Mouse (Mus musculus): ENCODE results near the gene Paxx.
A peak's percentile ranks its signal among the peaks of the same experiment; 100 is the strongest.

Gene Paxx

DNA sequence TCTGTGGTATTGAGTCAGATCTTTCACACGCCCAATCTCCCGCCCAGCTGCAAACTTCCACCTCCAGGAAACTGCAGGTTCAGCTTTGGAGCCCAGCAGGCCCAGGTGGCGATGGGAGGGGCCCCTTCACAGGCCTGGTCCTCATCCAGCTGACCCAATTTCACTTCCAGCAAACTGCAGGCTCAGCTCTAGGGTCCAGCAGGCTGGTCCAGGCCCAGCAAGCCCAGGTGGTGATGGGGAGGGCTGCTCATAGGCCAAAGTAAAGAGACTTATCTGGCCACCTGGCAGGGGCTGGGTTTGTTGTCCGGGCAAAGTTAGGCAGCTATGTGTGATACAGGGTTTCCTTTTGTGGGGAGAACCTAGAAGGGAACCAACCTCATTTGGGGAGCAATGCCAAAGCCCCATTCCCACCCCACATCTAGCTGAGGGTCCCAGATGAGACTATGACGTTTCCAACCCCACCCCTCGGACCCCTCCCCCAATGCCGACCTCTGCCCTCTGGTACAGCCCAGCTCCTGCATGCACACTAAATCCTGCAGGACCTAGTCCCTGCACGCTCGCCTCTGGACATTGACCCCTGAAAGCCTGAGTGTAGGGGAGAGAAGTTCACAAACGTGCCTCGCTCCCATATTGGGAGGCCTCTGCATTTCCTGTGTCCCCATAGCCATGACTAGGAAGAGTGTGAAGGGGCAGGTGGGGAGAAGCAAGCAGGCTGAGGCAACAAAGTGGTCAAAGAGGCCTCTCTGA lies 24.2 kb upstream of the Paxx start:
- ATAC-seq (ENCODE audit: insufficient number of reproducible peaks, low FRiP score, low TSS enrichment): peak; percentile 79

- ATAC-seq (ENCODE audit: insufficient number of reproducible peaks, low FRiP score, low TSS enrichment): no peak
Observed at GRCm38 (mm10) chr2:25482969-25483368, 22.1 kb upstream of the Paxx start.

DNA sequence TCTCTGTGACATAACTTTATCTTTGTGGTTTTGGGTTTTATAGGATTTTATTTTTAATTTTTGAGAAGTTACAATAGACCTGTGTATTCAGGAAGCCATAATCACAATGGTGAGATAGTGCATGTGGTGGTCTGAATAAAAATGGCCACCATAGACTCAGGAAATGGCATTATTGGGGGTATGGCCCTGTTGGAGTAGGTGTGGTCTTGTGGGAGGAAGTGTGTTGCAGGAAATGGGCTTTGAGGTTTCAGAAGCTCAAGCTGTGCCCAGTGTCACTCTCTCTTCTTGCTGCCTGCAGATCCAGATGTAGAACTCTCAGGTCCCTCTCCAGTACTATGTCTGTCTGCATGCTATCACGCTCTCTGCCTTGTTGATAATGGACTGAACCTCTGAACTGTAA lies 19.6 kb upstream of the Paxx start:
- ATAC-seq (ENCODE audit: insufficient number of reproducible peaks, low FRiP score, low TSS enrichment): no peak

- no peak for ATAC-seq (ENCODE audit: insufficient number of reproducible peaks, low FRiP score, low TSS enrichment)
Observed at GRCm38 (mm10) chr2:25479551-25480311, 18.8 kb upstream of the Paxx start.

DNA sequence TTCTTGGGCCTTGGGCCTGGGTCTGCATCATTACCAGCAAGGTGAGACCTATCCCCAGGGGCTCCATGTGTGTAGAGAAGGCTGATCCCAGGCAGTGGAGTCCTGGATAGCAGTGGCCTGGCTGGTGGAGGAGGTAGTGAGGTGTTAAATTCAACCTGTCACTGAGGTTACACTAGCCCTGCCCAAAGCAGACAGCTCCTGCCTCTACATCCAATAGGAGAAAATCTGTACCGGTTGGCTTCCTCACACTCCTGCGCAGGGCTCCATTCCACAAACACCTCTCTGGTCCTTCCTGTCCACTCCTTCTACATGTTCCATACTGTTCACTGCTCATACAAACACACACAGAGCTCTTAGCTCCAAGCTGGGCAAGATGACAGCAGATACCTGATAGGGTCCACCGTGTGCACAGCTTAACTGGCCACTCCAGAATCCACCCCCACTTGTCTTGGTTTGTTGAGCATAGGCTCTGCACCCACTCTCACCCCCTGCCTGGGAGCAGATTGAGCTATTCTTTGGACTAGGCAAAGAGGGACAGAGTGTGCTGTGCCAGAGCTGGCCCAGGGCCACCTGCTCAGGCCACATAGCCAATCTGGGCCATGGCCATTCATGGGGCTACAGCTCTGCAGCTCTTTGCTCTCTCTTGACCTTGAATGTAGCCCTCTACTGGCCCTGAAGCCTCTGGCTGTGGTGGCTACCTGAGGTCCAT lies 17.2 kb upstream of the Paxx start:
- peak; percentile 83 for ATAC-seq (ENCODE audit: insufficient number of reproducible peaks, low FRiP score, low TSS enrichment)

DNA sequence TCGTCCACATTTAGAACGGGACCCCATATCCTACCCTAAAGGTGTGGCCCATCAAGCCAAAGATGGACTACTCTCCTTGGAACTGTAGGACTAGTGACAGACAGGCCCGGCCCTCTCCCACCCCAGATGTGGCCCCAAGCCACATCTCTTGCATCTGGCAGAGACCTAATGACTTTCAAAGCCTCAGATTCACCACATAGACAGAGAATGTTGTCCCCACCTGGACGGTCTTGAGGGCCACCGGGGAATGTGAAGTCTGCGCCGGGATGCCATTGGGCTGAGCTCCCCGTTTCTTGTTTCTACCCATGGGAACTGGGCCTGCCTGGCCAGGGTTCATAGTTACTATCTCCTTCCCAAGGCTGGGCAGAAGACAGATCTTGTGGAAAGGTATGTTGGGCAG lies 16.6 kb upstream of the Paxx start:
- ATAC-seq (ENCODE audit: insufficient number of reproducible peaks, low FRiP score, low TSS enrichment): no peak

- ATAC-seq (ENCODE audit: insufficient number of reproducible peaks, low FRiP score, low TSS enrichment): no peak
Observed at GRCm38 (mm10) chr2:25472550-25472949, 11.7 kb upstream of the Paxx start.

DNA sequence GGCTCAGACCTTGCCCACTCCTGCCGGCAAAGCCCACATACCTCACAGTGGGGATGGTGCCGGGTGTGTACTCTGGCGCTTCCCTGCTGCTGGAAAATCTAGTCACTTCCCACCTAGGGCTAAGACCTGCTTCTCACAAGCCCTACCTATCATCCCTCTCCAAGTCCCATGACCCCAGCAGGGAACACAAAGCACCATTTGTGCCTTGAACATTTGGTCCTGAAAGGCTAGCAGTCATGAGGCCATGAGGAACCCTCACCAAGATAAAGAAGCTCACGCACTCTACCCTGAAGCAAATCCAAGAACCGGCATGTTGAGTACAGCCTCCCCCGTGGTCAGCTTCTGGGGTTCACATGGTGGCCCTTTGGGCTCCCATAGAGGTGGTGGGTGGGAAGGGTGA lies 9.1 kb upstream of the Paxx start, which contains the start of gene Ptgds:
Gene Ptgds (minus strand): TSS at position 78 of the 400 bp plus-strand sequence.
- ATAC-seq (ENCODE audit: insufficient number of reproducible peaks, low FRiP score, low TSS enrichment): no peak

DNA sequence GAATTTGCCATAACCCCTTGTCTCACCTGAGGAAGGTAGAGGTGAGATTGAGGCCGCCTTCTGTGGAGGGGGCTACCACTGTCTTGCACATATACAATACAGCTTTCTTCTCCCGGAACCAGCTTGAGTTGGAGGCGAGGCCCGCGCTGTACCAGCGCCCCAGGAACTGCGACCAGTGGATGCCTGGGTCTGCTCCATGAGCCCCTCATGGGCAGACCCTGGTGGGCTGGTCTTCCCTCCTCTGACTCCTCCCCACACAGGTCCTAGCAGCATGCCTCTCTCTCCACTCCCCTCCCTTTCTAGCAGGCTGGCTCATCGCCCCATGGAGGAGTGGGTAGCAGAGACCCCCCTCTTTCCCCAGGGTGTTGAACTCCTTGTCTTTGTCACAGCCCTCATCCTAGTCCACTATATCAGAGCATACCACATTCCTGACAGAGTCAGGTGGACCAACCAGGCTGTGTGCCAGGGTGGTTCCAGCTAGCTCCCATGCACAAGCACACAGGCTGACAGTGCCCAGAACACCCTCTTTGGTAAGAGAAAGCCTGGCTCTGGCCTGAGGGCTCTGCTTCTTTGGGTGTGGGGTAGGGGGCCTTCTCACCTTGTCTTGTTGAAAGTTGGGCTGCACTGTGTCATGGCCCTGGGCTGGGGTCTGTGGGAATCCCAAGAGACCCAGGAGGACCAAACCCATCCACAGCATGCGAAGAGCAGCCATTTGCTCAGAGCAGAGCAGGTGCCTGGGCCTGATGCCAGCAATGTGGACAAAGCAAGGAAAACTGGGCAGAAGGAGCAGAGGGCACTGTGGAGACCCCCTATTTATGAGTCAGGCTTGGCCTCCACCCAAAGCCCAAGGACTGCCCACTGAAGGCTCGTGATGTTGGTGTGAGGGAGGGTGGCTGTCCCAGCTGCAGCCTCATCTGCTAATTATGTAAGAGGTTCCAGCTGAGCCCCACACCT lies 8.3 kb upstream of the Paxx start:
- peak; percentile 42; the same call in 1 of the 2 replicates for ATAC-seq (ENCODE audit: insufficient number of reproducible peaks, low FRiP score, low TSS enrichment)

- no peak for ATAC-seq (ENCODE audit: insufficient number of reproducible peaks, low FRiP score, low TSS enrichment)
Observed at GRCm38 (mm10) chr2:25467606-25468303, 6.9 kb upstream of the Paxx start.

DNA sequence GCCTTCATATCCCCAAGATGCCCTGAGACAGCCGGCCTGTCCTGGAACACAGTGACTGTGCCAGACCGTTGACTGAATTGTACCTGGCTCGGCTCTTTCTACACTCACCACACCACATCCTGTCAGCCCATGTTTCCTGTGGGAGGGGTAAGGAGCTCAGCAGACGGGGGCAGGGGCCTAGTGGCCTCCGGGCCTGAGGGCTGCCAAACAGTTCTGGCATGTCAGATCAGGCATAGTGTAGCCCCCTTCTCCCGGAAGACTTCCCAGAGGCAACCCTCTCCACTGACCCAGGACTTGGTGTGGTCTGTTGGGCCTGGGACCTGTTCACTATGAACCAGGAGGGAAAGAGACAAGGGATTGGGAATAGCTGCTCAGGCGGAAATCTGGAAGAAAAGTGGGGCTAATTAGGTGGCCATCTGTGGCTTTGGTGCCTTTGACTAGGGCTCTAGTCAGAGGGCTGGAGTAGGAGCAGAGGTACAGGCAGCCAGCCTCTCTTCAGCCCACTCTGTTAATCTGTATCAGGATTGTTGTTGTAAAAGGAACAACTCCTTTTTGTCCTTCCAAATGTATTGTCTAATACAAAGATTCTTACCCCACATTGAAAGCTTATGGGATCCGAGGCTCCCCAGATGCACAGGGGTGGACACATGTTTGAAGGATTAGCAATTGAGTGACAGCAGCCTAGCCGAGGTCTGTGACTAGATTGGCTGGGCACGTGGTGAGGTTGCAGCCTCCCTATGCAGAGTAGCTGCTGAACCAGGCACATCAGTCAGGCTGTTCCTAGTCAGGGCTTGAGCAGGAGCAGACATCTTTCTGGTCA lies 5.1 kb upstream of the Paxx start:
- ATAC-seq (ENCODE audit: insufficient number of reproducible peaks, low FRiP score, low TSS enrichment): 0 out of 2 replicates have a peak, but pooled peaks have one; percentile 21

- ATAC-seq (ENCODE audit: insufficient number of reproducible peaks, low FRiP score, low TSS enrichment): no peak
Observed at GRCm38 (mm10) chr2:25465256-25465655, 4.4 kb upstream of the Paxx start.

- ATAC-seq (ENCODE audit: insufficient number of reproducible peaks, low FRiP score, low TSS enrichment): no peak
Observed at GRCm38 (mm10) chr2:25463630-25464029, 2.7 kb upstream of the Paxx start.

GRCm38 (mm10) chr2:25461407-25461806 lies 513 bp upstream of the Paxx start:
- no peak for ATAC-seq (ENCODE audit: insufficient number of reproducible peaks, low FRiP score, low TSS enrichment)

DNA sequence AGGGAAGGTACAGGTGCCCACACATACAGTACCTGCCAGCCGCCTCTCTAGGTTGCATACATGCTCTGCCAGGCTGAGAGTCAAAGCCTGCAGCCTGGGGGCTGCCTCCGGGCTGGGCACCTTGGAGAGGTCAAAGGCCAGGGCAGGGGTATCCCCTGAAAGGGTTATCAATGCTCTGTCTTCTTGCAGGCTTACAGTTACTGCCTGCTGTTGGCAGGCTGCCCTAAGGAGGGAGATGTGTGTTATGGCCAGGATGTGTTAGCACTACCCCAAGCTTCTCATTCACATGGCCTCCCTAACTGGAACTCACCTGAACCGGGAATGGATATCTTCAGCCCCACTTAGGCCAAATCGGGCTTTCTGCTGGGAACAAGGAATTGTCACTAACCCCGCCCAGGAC lies 759 bp downstream of the Paxx start:
- ATAC-seq (ENCODE audit: insufficient number of reproducible peaks, low FRiP score, low TSS enrichment): 0 out of 2 replicates have a peak, but pooled peaks have one; percentile 5

DNA sequence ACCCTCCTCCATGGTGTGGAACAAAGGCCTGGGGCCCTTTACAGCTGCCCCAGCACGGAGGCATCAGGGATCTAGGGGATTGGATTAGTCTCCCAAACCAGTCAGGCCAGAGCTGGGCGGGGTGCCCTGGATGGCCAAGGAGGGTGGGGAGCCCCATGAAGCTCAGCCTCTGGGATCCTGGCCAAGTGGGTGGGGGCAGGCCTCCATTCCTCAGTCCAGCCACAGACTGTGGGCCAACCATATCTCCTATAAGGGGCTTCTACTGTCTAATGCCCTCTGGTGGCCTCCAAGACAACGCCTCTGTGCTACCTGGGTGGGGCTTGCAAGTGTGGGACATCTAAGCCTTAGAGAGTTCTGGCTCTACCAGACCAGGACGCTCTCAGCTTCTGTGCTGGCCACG lies 2.0 kb downstream of the Paxx start:
- no peak for ATAC-seq (ENCODE audit: insufficient number of reproducible peaks, low FRiP score, low TSS enrichment)

DNA sequence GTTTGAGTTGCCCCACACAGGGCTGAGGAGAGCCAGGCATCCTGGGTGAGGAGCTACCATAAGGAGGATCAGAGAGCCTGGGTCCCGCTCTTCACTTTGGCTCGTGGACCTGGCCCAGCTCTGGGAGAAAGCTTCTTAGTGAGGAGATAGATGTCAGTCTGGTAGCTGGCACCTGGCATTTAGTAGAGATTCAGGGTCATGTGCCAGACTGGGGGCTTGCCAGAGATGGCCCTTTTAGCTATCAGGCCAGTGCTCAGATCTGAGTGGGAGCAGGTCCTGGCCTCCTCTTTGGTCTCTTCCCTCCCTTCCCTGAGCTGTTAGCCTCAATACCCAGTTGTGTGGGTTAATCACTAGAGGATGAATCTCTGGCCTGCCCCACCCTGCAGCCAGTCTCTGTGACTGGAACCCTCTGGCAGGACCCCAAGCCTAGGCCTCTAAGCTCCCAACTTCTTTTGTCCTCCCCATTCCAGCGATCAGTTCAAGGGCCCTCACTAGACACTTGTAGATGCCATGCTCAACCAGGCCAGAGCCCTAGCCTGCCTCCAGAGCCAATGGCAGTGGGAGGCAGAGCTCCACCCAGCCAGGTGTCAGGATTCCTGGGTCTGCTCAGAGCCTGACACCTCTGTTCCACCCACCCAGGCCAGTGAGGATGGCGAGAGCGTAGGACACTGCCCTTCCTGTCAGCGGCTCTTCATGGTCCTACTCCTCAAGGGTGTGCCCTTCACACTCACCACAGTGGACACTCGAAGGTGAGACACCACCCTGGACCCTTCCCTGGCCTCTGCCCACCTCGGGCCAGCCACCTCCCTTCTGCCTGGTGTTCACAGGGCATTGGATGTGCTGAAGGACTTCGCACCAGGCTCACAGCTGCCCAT lies 3.6 kb downstream of the Paxx start:
- ATAC-seq (ENCODE audit: insufficient number of reproducible peaks, low FRiP score, low TSS enrichment): no peak
